Comparison of ENCODE assay signal across 36 mouse cellular contexts in genomic region chr4:99328306-99328705, GRCm38 (mm10). TPM values are rescaled to one million over a fixed set of nuclear protein-coding genes. Genes with fewer than 3 reads are reported as not detected.
"Had no signal": no experiment of that assay in that cellular context is flagged by ENCODE, and none has a peak within 500 bp of the region (broad histone marks: within the 10 kb centered on the region; RNA-seq: fewer than 3 reads in every experiment).

No protein-coding gene starts in this region.

- H3K27me3 ChIP-seq: heart, embryonic 13.5 days; heart, embryonic 15.5 days; hindbrain, embryonic 12.5 days; hindbrain, embryonic 15.5 days; intestine, embryonic 15.5 days; kidney, embryonic 15.5 days had no signal

- H3K9ac ChIP-seq: heart, embryonic 12.5 days; heart, embryonic 13.5 days; heart, embryonic 15.5 days; hindbrain, embryonic 12.5 days; hindbrain, embryonic 13.5 days; hindbrain, embryonic 14.5 days; hindbrain, embryonic 15.5 days; intestine, embryonic 15.5 days; kidney, embryonic 15.5 days had no signal

- ATAC-seq: hindbrain, embryonic 16.5 days; hindbrain, postnatal 0 days; inflammation-experienced regulatory T-cells, adult 6 months; intestine, embryonic 15.5 days; intestine, embryonic 16.5 days; intestine, postnatal 0 days had no signal

- H3K27ac ChIP-seq: heart, embryonic 13.5 days; heart, embryonic 15.5 days; hindbrain, embryonic 10.5 days; hindbrain, embryonic 12.5 days; hindbrain, embryonic 13.5 days; hindbrain, embryonic 14.5 days; hindbrain, embryonic 15.5 days; hindbrain, postnatal 0 days; intestine, embryonic 15.5 days; kidney, embryonic 15.5 days; kidney, postnatal 0 days; layer of hippocampus, adult 2 months; left cerebral cortex, adult 2 months had no signal

- DNase-seq: heart, postnatal 14 days; heart, postnatal 36 days; heart, postnatal 4 days; kidney, adult 11 months; kidney, adult 18-20 months; kidney, adult 2 months; kidney, adult 8-10 months; kidney, adult 9 months; kidney, postnatal 10 days; kidney, postnatal 14 days; kidney, postnatal 25 days; kidney, postnatal 36 days; kidney, postnatal 4 days; layer of hippocampus, adult 9-11 months; layer of hippocampus, postnatal 36 days had no signal

- H3K4me3 ChIP-seq: heart, embryonic 12.5 days; heart, embryonic 13.5 days; heart, embryonic 15.5 days; hindbrain, embryonic 10.5 days; hindbrain, embryonic 12.5 days; hindbrain, embryonic 13.5 days; hindbrain, embryonic 15.5 days; intestine, embryonic 15.5 days; kidney, embryonic 15.5 days; layer of hippocampus, adult 2 months; left cerebral cortex, adult 2 months had no signal

- H3K4me1 ChIP-seq: hindbrain, embryonic 12.5 days; hindbrain, embryonic 13.5 days; hindbrain, embryonic 15.5 days; intestine, embryonic 15.5 days; kidney, embryonic 15.5 days had no signal

- H3K9me3 ChIP-seq: heart, embryonic 12.5 days; heart, embryonic 13.5 days; heart, embryonic 15.5 days; hindbrain, embryonic 10.5 days; hindbrain, embryonic 12.5 days; hindbrain, embryonic 13.5 days; hindbrain, embryonic 15.5 days; intestine, embryonic 15.5 days; kidney, embryonic 15.5 days had no signal

- H3K4me2 ChIP-seq: heart, embryonic 11.5 days; heart, embryonic 12.5 days; heart, embryonic 13.5 days; heart, embryonic 15.5 days; hindbrain, embryonic 12.5 days; hindbrain, embryonic 13.5 days; hindbrain, embryonic 14.5 days; hindbrain, embryonic 15.5 days; intestine, embryonic 15.5 days; kidney, embryonic 15.5 days had no signal

- H3K36me3 ChIP-seq: heart, embryonic 12.5 days; heart, embryonic 13.5 days; heart, embryonic 15.5 days; hindbrain, embryonic 10.5 days; hindbrain, embryonic 12.5 days; hindbrain, embryonic 13.5 days; hindbrain, embryonic 15.5 days; intestine, embryonic 15.5 days; kidney, embryonic 15.5 days had no signal

RNA-seq across cellular contexts. Expression of gene Gm12689, which starts 32.6 kb away (rescaled TPM):
- total RNA-seq: heart, postnatal 36 days; heart, postnatal 4 days; hematopoietic stem cell, adult 5-6 weeks had no signal
- polyA plus RNA-seq: heart, embryonic 12.5 days; heart, embryonic 15.5 days; heart, postnatal 0 days; inflammation-experienced regulatory T-cells, adult 6 months had no signal
